Mouse (Mus musculus): ENCODE results near the gene S100a6.

S100a6 gene

GRCm38 (mm10) chr3:90612728-90613291 lies at the start of gene S100a6:
Gene S100a6, plus strand, starts transcription at chr3:90612882.
- DNase-seq (ENCODE audit: low spot score in 2 of 2), result no peak

GRCm38 (mm10) chr3:90574691-90575090 lies 38.0 kb upstream of the S100a6 start:
- no peak for DNase-seq (ENCODE audit: low spot score in 2 of 2)

DNA sequence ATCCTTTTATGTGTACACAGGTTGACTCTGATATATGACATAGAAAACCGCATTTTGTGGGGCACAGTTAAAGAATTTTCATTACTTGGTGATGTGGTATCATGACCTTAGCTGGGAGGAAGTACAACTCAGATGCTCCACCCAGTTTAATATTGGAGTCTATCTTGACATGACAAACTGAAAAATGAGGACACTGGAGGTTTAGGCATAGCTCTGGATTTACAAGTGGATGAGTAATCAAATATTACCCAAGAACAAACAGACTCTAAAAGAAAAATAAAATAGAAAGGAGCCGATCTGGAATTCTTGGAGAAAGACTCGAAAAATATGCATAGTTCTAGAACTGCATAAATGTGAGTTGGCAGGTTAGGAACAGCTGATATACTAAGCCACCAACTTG lies 37.4 kb upstream of the S100a6 start:
- DNase-seq (ENCODE audit: low spot score in 2 of 2), result no peak

- DNase-seq (ENCODE audit: low spot score in 2 of 2), result no peak
Measured at GRCm38 (mm10) chr3:90576351-90577001, 36.2 kb upstream of the S100a6 start.

DNA sequence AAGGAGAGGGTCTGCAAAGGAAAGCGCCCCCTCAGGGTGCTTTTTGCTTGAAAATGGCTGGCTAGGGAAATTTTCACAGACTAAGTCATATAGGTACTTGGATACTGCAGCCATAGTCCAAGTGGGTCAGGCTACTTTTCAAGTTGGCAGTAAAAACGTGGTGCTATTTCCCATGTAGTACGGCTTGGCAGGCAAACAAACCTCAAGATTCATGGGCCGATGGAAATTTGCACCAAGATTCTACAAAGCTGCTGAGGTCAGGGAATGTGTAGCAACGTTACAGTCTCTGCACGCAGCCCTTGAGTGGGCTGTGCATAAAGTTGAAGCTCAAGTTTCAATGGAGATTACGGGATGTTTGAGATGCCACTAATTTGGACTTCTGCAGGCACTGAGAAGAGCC lies 33.2 kb upstream of the S100a6 start:
- no peak for DNase-seq (ENCODE audit: low spot score in 2 of 2)

DNA sequence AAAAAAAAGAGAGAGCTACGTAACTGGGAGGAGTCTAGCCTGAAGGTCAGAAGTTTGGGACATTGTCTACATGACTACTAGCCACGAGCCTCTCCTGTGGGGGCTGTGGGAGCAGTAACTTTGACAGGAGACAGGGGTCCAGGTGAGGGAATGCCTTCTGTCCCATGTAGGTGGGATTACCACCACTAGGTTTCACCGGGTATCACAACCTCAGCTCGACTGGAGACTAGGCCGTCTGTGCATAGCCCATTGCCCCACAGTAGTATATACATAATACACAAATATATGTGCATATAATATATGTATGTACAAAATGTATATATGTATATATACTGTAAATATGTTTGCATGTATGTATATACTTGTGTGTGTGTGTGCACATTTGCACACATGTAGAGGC lies 31.5 kb upstream of the S100a6 start:
- no peak for DNase-seq (ENCODE audit: low spot score in 2 of 2)

DNA sequence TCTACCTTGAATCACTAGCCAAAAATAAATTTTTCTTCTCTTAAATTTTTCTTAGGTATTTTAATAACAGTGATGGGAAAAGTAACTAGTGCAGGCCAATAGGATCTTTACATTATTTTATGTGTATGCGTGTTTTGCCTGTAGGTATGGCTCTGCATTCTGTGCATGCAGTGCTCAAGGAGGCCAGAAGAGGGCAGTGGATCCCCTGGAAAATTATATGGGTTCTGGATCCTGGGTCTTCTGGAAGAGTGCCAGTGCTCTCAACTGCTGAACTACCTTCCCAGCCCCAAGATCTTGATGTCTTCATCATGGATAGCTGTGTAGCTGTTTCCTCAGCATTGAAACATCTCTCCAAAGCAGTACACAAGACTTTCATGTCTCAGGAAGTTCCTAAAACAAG lies 30.5 kb upstream of the S100a6 start:
- no peak for DNase-seq (ENCODE audit: low spot score in 2 of 2)

GRCm38 (mm10) chr3:90582556-90582955 lies 30.1 kb upstream of the S100a6 start:
- no peak for DNase-seq (ENCODE audit: low spot score in 2 of 2)

DNA sequence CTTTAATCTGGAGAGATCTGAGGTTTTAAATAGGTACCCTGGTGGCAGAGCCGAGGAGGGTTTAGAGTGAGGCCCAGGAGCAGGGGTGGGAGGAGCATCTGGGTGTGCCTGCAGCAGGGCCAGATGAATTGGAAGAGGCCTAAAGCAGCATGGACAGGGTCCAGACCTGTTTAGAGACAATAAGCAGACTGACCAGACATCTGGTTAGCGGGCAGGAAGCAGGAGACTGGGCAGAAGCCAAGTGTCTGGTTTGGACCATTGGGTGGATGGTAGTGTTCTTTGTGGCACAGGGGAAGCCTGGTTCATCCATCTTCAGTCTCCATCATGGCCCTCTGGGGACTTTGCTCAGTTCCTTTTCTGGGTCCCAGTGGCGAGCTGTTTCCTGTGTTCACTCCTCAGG lies 28.8 kb upstream of the S100a6 start:
- no peak for DNase-seq (ENCODE audit: low spot score in 2 of 2)

DNA sequence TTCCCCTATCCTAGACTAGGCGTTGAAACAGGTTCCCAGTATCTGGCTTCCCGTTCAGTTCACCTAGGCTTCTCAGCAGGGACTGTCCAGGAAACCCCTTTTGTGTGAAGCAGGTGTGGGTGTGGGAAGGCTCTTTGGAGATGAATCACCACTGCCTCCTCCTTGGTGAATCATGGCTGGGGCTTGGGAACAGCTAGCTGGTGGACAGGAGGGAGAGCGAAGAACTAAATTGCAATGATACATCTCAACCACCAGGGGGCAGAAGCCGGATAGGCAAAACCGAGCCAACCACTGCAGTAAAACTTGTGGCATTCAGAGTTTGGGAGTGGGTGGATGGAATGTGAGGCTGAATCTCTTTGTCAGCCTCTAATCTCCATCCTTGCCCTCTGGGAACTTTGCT lies 27.1 kb upstream of the S100a6 start:
- peak; percentile 72 to 79 for DNase-seq (ENCODE audit: low spot score in 2 of 2)

DNA sequence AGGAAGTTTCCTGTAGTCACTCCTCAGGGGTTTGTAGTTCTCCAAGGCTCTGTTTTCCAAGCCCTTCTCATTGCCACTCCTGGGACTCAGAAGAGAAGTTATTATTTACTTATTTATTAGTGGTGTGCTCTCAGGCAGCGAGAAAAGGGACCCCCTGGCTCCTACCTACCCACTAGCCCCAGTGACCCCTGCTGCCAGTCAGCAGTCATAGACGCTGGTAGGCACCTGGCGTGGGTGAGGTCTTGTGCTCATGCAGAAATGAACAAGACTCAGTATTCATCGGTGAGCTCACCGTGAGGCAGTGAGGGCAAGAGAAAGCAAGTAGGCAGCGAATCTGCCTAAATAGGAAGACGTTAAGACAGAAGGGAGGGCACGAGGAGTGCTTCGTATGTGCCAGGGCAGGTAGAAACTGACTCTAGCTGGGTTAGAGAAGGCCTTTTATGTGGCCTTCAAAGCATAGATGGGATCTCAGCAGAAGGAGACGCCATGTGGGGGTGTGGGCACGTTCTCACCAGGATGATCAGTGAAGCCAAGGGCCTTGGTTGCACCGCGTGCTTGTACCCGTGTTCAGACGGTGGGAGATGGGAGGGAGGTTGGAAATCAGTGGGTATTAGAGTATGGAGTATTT lies 26.6 kb upstream of the S100a6 start:
- no peak for DNase-seq (ENCODE audit: low spot score in 2 of 2)

DNA sequence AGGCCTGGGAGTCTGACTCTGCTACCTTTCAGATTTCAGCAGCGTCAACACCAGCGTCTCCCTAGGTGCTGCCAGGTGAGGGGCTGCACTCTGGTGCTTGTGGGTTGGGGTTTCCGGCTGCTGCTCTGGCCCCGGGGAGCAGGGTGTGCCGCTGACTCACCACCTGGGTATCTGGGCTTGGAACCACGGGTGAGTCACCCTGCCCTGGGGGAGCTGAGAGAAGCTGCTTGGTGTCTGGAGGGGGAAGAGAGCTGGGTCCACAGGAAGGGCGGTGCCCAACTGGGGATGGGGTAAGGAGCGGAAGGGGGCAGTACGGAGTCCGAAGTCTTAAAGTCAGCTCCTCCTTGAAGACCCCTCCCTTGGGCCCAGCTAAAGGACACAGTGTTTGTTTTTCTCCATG lies 25.8 kb upstream of the S100a6 start:
- peak in 1 of 2 experiments; percentile 37 for DNase-seq (ENCODE audit: low spot score in 2 of 2)

DNA sequence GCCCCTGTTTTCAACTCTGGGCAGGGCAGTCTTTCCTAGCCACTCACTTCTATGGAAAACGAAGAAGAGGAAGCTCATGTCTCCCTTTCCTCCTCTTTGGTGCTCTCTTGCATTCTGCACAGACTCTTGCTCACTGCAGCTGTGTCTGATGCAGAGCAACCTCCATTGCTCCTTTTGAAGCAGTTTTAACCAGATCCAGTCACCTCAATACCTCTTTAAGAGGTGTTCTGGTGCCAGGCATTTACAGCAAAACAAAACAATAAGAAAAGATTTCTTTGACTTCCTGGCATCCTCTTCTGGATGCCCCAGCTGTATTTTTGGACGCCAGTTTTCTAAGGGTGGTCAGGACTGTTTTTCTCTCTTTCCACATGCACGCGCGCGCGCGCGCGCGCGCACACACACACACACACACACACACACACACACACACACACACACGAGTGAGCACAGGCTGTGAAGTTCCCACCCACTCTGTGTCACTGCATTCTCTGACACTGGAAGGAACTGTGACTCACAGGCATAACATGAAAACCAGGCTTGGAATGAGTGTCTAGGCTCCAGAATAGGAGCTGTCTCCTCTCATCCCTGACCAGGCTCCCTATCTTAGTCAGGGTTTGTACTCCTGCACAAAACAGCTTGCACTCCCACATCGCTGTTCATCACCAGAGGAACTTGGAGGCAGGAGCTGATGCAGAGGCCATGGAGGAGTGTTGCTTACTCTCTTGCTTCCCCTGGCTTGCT lies 25.2 kb upstream of the S100a6 start:
- peak; percentile 56 to 67 for DNase-seq (ENCODE audit: low spot score in 2 of 2)

DNA sequence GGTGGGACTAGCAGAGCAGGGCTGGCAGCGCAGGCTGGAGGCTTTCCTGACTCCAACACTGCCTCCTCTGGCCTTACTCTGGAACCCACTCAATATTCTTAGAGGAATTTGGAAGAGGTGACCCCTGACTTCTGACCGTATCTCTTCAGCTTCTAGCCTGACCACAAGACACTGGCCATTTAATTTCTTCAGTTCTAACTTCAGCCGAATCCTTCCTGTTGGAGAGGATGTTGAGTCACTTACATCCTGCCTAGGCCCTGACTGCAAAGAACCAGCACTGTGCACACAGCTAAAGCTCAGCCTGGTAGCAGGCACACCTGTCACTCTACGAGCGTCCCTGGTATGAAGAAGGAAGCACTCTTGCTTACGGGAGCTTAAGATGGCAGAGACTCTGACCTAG lies 23.3 kb upstream of the S100a6 start:
- DNase-seq (ENCODE audit: low spot score in 2 of 2), result no peak

DNA sequence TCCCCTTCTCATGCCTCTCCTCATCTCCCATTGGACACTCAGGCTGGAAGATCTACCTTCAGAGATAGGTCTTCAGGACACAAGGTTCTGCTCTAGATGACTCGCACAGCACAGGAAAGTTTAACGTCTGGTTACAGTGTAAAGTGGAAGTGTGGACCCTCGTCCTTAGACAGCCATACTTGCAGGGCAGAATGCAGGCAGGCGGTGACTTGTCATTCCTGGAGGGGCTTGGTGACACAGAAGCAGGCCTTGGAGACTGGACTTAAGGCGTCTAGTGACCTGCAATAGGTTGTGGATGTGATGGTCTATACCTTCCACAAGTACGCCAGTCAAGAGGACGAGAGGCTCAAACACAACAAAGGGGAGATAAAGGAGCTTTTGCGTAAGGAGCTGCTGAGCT lies 22.7 kb upstream of the S100a6 start, which contains the start of gene S100a2:
Gene S100a2 (plus strand): TSS at position 301 of the 400 bp plus-strand sequence.
- DNase-seq (ENCODE audit: low spot score in 2 of 2), result no peak

- DNase-seq (ENCODE audit: low spot score in 2 of 2), result no peak
Measured at GRCm38 (mm10) chr3:90594466-90594865, 18.2 kb upstream of the S100a6 start.

DNA sequence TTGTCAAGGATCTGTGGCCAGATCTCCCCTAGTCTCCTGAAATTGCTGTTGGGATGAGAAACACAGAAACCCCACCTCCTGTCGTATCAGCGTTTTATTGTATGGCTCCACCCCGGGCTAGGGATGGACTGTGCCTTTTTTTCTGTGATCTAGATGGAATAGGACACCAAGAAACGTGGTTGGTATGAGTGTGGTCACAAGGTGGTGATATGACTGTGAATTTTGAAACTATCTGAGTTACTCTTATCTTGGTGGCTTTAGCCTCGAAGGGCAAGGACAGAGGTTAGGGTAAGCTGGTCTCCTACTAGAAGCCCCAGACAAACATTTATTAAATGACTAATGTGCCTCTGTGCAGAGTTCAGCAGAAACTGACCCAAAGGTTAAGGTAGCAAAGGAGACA lies 17.1 kb upstream of the S100a6 start:
- DNase-seq (ENCODE audit: low spot score in 2 of 2), result no peak

GRCm38 (mm10) chr3:90596810-90597209 lies 15.9 kb upstream of the S100a6 start:
- no peak for DNase-seq (ENCODE audit: low spot score in 2 of 2)

GRCm38 (mm10) chr3:90597736-90598135 lies 14.9 kb upstream of the S100a6 start:
- no peak for DNase-seq (ENCODE audit: low spot score in 2 of 2)

- no peak for DNase-seq (ENCODE audit: low spot score in 2 of 2)
Measured at GRCm38 (mm10) chr3:90598212-90598611, 14.5 kb upstream of the S100a6 start.

- DNase-seq (ENCODE audit: low spot score in 2 of 2), result no peak
Measured at GRCm38 (mm10) chr3:90599401-90599800, 13.3 kb upstream of the S100a6 start.

DNA sequence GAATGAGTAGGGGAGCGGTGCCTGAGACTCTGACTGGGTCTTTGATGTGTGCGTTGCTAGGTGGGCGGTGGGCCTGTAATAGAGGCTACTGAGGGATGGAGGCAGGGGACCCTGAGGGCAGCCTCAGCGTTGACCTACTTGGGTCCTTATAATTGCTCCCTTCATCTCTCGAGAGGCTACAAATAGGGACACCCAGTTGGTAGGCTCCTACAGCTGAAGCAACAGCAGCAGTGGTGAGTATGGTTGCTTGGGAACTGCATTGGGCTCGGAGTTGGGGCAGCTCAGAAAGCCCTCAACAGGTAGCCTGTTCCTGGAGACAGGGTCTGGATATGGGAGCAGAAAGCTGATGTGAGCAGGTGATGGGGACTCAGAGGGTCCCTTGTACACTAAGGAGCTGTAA lies 12.6 kb upstream of the S100a6 start:
- no peak for DNase-seq (ENCODE audit: low spot score in 2 of 2)

All from frontal cortex, postnatal 36 days (tissue).